Mouse (Mus musculus) forebrain, postnatal 0 days (tissue): ENCODE data around the gene Alyref. TPM values are rescaled to one million over a fixed set of nuclear protein-coding genes. Genes with fewer than 3 reads are reported as not detected.
A peak's percentile ranks its signal among the peaks of the same experiment; 100 is the strongest.

Source experiments
- ATAC-seq: fragments of 200-750 bp; cut with Nextera tagmentation; 2 replicates; pipeline ENCODE4 v1.8.0; 2017; ENCODE audit warnings: mild to moderate bottlenecking, moderate library complexity
- DNase-seq: peaks from one replicate; pipeline ENCODE4 v3.0.0-alpha.2; 2015
- H3K27ac ChIP-seq: fragments of 300-500 bp; sonication (generic); 2 replicates; pipeline ENCODE4 v1.5.1; 2014; ENCODE audit warnings: low read depth, mild to moderate bottlenecking, antibody characterized with exemption, low read length, moderate library complexity, mixed read lengths
- H3K27me3 ChIP-seq: fragments of 300-500 bp; sonication (generic); 2 replicates; pipeline ENCODE4 v1.6.1; 2014; ENCODE audit warnings: mild to moderate bottlenecking, low read length, mixed read lengths; ENCODE audit not compliant: insufficient read depth
- H3K36me3 ChIP-seq: fragments of 300-500 bp; sonication (generic); 2 replicates; pipeline ENCODE4 v1.6.1; 2014; ENCODE audit warnings: mild to moderate bottlenecking, moderate library complexity; ENCODE audit not compliant: insufficient read depth
- H3K4me1 ChIP-seq: fragments of 300-500 bp; sonication (generic); 2 replicates; pipeline ENCODE4 v1.6.1; 2014; ENCODE audit warnings: antibody characterized with exemption; ENCODE audit not compliant: insufficient read depth
- H3K4me2 ChIP-seq: fragments of 300-500 bp; sonication (generic); 2 replicates; pipeline ENCODE4 v1.6.1; 2014; ENCODE audit warnings: low read depth, mild to moderate bottlenecking, moderate library complexity
- H3K4me3 ChIP-seq: fragments of 300-500 bp; sonication (generic); 2 replicates; pipeline ENCODE4 v1.5.1; 2014; ENCODE audit warnings: low read depth, low read length, mixed read lengths
- H3K9ac ChIP-seq: fragments of 300-500 bp; sonication (generic); 2 replicates; pipeline ENCODE4 v1.6.1; 2014; ENCODE audit warnings: mild to moderate bottlenecking
- H3K9me3 ChIP-seq: fragments of 300-500 bp; sonication (generic); 2 replicates; pipeline ENCODE4 v1.6.1; 2016; ENCODE audit warnings: low read length
- CTCF ChIP-seq: sonication (generic); IDR thresholded peaks from 2 replicates; pipeline ENCODE4 v1.5.1; 2016; ENCODE audit warnings: antibody characterized with exemption, control low read depth, low read depth
- WGBS: fragments of 180-500 bp; shearing (Covaris S2); extraction: QIAGEN DNeasy Blood & Tissue Kit; methylation state at CpG from one replicate; pipeline ENCODE4 v1.1.7; 2014; 5-methylcytosine and 5-hydroxymethylcytosine counted together
- polyA plus RNA-seq: library from polyadenylated mRNA; unstranded; fragments of >200 nt; fragmentation: Nextera tagmentation; extraction: Ambion mirVana; gene quantifications from 2 replicates; pipeline ENCODE4 v1.2.1, GENCODE M21; 2015
- total RNA-seq: library from RNA; depleted of rRNA; stranded (reverse); fragments of >200 nt; gene quantifications from 2 replicates; pipeline ENCODE4 v1.2.3, GENCODE M21; 2014

The Alyref gene
- total and polyA plus RNA-seq, 2 experiments from 2014 or later = 111 to 207 TPM

- whole genome bisulfite sequencing = 88% methylated on average over 9 of the region's 9 CpGs
Measured at GRCm38 (mm10) chr11:120610477-120611046, 12.4 kb upstream of the Alyref start.

DNA sequence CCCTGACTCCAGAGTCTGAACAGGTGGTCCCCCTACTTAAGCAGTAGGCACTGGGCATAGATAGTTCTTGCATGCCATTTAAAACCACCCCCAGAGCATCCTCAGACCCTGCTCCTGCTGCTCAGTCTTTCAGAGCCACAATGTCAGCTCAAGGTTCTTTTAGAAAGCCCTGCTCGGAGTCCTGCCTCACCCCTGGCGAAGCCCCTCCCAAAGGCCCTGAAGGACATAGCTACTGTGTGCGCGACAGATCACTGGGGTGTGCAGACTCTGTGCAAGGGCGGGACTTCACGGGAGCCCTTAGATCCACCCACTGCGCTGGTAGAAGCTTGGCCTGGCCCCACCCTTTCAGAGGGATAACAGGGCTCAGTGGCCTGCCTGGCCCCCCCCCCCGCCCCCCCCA, 11.1 kb upstream of the Alyref start:
- Histone ChIP-seq H3K9ac (no peak overlapping the region), H3K4me2 (no peak overlapping the region), H3K27me3 (no peaks in the 10 kb centered on the region), H3K9me3 (no peaks in the 10 kb centered on the region), H3K4me3 (no peak overlapping the region), H3K4me1 (no peaks in the 10 kb centered on the region), H3K36me3 (peaks cover 74% of the 10 kb centered on the region), H3K27ac (no peak overlapping the region)
- ATAC-seq = no peak
- WGBS = 37% methylated on average over 8 of the region's 8 CpGs
- TF ChIP-seq CTCF = no peak
- no peak for DNase-seq

More at GRCm38 (mm10) chr11:120610477-120611046, 12.4 kb upstream of the Alyref start:
- Histone ChIP-seq H3K27ac (no peak overlapping the region), H3K4me3 (no peak overlapping the region), H3K36me3 (peaks cover 72% of the 10 kb centered on the region), H3K9me3 (no peaks in the 10 kb centered on the region), H3K27me3 (no peaks in the 10 kb centered on the region), H3K4me2 (no peak overlapping the region), H3K9ac (no peak overlapping the region), H3K4me1 (no peaks in the 10 kb centered on the region)
- TF ChIP-seq CTCF = no peak
- ATAC-seq (no peak), DNase-seq (no peak)

- Histone ChIP-seq H3K4me1 (no peaks in the 10 kb centered on the region), H3K36me3 (peaks cover 69% of the 10 kb centered on the region), H3K9ac (peak within 1 kb of the TSS; percentile 26; the same call in 1 of the 2 replicates), H3K9me3 (no peaks in the 10 kb centered on the region), H3K27me3 (no peaks in the 10 kb centered on the region), H3K27ac (no peak within 1 kb of the TSS), H3K4me2 (peak within 1 kb of the TSS; percentile 31), H3K4me3 (no peak within 1 kb of the TSS)
- no peak for ATAC-seq
- TF ChIP-seq CTCF = no peak
- WGBS = 8% methylated on average over 45 of the region's 45 CpGs
- DNase-seq = no peak
Measured at GRCm38 (mm10) chr11:120608241-120609034, 10.3 kb upstream of the Alyref start, which contains the start of gene Npb. Gene Npb, plus strand, starts transcription at chr11:120608477.

- Histone ChIP-seq H3K36me3 (peaks cover 68% of the 10 kb centered on the region), H3K9ac (no peak overlapping the region), H3K27ac (no peak overlapping the region)
Measured at GRCm38 (mm10) chr11:120606764-120607163, 8.6 kb upstream of the Alyref start.

DNA sequence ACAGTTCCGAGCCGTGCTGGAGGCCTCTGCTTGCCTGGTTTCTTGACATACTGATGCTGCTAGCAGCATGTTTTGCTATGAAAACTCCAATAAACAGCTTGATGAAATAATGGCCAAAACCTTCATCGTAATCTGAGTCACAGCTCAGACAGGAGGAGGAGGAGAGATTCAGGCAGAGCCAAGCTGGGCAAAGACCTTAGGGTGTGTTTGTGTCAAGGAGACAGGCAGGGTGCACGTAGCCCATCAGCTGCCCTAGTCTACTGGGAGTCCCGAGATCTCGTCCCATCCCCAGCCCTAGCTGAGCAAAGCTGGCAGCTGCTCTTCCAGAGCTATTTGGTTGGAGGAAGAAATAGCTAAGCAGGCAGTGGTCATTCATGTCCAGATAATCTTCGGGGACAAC, 7.5 kb upstream of the Alyref start:
- peaks cover 65% of the 10 kb centered on the region for H3K36me3 ChIP-seq
- H3K4me3 ChIP-seq = no peak overlapping the region
- 86% methylated on average over 7 of the region's 7 CpGs for WGBS
- TF ChIP-seq CTCF = no peak
- H3K9ac ChIP-seq = no peak overlapping the region
- no peaks in the 10 kb centered on the region for H3K9me3 ChIP-seq
- H3K27me3 ChIP-seq = no peaks in the 10 kb centered on the region
- no peak overlapping the region for H3K4me2 ChIP-seq
- ATAC-seq (no peak), DNase-seq (no peak)
- no peaks in the 10 kb centered on the region for H3K4me1 ChIP-seq
- no peak overlapping the region for H3K27ac ChIP-seq

More at GRCm38 (mm10) chr11:120606764-120607163, 8.6 kb upstream of the Alyref start:
- no peak overlapping the region for H3K4me2 ChIP-seq
- no peak overlapping the region for H3K4me3 ChIP-seq
- no peak for TF ChIP-seq CTCF
- ATAC-seq (no peak), DNase-seq (no peak)
- no peaks in the 10 kb centered on the region for H3K27me3 ChIP-seq
- WGBS = 76% methylated on average over 4 of the region's 4 CpGs
- no peaks in the 10 kb centered on the region for H3K4me1 ChIP-seq
- H3K9me3 ChIP-seq = no peaks in the 10 kb centered on the region

GRCm38 (mm10) chr11:120603545-120603944, 5.4 kb upstream of the Alyref start:
- Histone ChIP-seq H3K9me3 (no peaks in the 10 kb centered on the region), H3K27ac (no peak overlapping the region), H3K36me3 (peaks cover 52% of the 10 kb centered on the region), H3K4me3 (no peak overlapping the region), H3K4me2 (no peak overlapping the region), H3K27me3 (no peaks in the 10 kb centered on the region), H3K4me1 (peaks cover 6% of the 10 kb centered on the region; the same call in 1 of the 2 replicates), H3K9ac (no peak overlapping the region)
- no peak for DNase-seq
- WGBS = 88% methylated on average over 2 of the region's 2 CpGs
- TF ChIP-seq CTCF = no peak
- no peak for ATAC-seq

GRCm38 (mm10) chr11:120600716-120601115, 2.6 kb upstream of the Alyref start:
- Histone ChIP-seq H3K27ac (no peak overlapping the region), H3K27me3 (no peaks in the 10 kb centered on the region), H3K9ac (no peak overlapping the region), H3K4me3 (no peak overlapping the region), H3K9me3 (no peaks in the 10 kb centered on the region), H3K36me3 (peaks cover 47% of the 10 kb centered on the region), H3K4me2 (no peak overlapping the region), H3K4me1 (peaks cover 13% of the 10 kb centered on the region)
- 97% methylated on average over 3 of the region's 3 CpGs for WGBS
- DNase-seq = no peak
- no peak for TF ChIP-seq CTCF
- no peak for ATAC-seq
